Mouse (Mus musculus): ENCODE data around the gene Lrch4. TPM values are rescaled to one million over a fixed set of nuclear protein-coding genes. Genes with fewer than 3 reads are reported as not detected.

Gene Lrch4
- total and polyA plus RNA-seq, 2 experiments from 2014 or later, result 5.6 to 12.8 TPM

DNA sequence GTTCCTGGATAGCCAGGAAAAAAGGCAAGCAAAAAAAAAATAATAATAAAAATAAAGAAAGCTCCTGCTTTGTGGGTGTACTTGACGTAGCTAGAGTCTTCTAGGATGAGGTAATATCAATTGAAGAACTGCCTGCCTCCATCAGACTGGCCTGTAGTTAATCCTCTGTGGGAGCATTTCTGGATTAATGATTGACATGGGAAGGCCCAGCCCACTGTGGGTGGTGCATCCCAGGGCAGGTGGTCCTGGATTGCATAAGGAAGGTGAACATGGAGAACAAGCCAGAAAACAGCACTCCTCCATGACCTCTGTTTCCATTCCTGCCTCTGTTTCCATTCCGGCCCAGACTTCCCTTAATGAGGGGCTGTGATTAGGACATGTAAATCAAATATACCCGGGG, 49.8 kb downstream of the Lrch4 start:
- Histone ChIP-seq H3K9me3 (ENCODE audit: low read length) (no peaks in the 10 kb centered on the region), H3K4me1 (ENCODE audit: insufficient read depth) (peaks cover 11% of the 10 kb centered on the region), H3K4me2 (ENCODE audit: low read depth) (no peak overlapping the region), H3K9ac (no peak overlapping the region), H3K4me3 (ENCODE audit: low read depth, low read length) (no peak overlapping the region), H3K36me3 (ENCODE audit: insufficient read depth) (0 out of 2 replicates have a peak, but pooled peaks cover 3% of the 10 kb centered on the region), H3K27me3 (ENCODE audit: insufficient read depth, low read length) (no peaks in the 10 kb centered on the region), H3K27ac (ENCODE audit: low read depth, low read length) (no peak overlapping the region)
- DNase-seq (no peak), ATAC-seq (no peak)
- no peak for TF ChIP-seq CTCF (IDR thresholded peaks at IDR 0.05; ENCODE audit: low read depth)
- 77% methylated on average over 3 of the region's 3 CpGs for WGBS

DNA sequence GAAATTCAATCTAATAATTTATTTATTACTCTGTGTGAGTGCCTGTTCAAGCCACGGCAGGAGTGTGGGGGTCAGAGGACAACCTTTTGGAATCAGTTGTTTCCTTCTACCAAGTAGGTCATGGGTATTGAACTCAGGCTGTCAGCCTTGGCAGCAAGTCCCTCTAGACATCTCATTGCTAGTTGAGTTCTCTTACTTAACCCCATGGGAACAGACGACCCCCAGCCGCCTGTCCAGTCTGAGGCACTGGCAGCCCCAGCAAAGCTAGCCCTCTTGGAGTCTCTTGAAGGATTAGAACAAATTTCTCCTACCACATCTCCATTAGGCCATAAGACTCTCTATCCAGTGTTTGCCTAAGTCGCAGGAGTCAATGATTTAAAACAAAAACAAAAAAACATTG, 50.8 kb downstream of the Lrch4 start:
- TF ChIP-seq CTCF (IDR thresholded peaks at IDR 0.05; ENCODE audit: low read depth), result no peak
- WGBS, result 80% methylated on average over 4 of the region's 4 CpGs
- no peak for DNase-seq
- Histone ChIP-seq H3K27ac (ENCODE audit: low read depth, low read length) (no peak overlapping the region), H3K4me2 (ENCODE audit: low read depth) (no peak overlapping the region), H3K9me3 (ENCODE audit: low read length) (no peaks in the 10 kb centered on the region), H3K36me3 (ENCODE audit: insufficient read depth) (0 out of 2 replicates have a peak, but pooled peaks cover 3% of the 10 kb centered on the region), H3K27me3 (ENCODE audit: insufficient read depth, low read length) (no peaks in the 10 kb centered on the region), H3K4me3 (ENCODE audit: low read depth, low read length) (no peak overlapping the region), H3K9ac (no peak overlapping the region), H3K4me1 (ENCODE audit: insufficient read depth) (peaks cover 11% of the 10 kb centered on the region)
- ATAC-seq, result no peak

DNA sequence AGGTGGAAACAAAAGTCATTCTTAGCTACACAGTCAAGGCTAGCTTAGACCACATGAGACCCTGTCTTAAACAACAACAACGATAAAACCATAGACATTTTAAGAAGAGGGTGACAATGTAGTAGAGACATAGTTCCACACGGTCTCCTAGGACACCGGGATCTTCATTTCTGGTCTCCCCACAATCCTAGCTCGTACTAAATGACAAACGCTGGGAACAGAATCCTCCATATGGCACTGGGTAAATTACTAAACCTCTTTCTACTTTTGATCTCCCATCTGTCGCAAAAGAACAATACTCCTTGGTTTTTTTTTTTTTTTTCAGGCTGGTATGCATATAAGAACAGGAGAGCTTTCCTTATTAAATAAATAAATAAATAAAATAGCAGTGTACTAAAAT, 53.6 kb downstream of the Lrch4 start:
- Histone ChIP-seq H3K9ac (peak overlapping the region; percentile 2; the same call in 1 of the 2 replicates), H3K27ac (ENCODE audit: low read depth, low read length) (no peak overlapping the region), H3K4me1 (ENCODE audit: insufficient read depth) (peaks cover 11% of the 10 kb centered on the region), H3K36me3 (ENCODE audit: insufficient read depth) (no peaks in the 10 kb centered on the region), H3K4me3 (ENCODE audit: low read depth, low read length) (peak overlapping the region; percentile 73; the same call in 1 of the 2 replicates), H3K9me3 (ENCODE audit: low read length) (no peaks in the 10 kb centered on the region), H3K27me3 (ENCODE audit: insufficient read depth, low read length) (no peaks in the 10 kb centered on the region), H3K4me2 (ENCODE audit: low read depth) (peak overlapping the region; percentile 86)
- TF ChIP-seq CTCF (IDR thresholded peaks at IDR 0.05; ENCODE audit: low read depth), result no peak
- DNase-seq (no peak), ATAC-seq (no peak)
- 49% methylated on average over 6 of the region's 6 CpGs for WGBS

DNA sequence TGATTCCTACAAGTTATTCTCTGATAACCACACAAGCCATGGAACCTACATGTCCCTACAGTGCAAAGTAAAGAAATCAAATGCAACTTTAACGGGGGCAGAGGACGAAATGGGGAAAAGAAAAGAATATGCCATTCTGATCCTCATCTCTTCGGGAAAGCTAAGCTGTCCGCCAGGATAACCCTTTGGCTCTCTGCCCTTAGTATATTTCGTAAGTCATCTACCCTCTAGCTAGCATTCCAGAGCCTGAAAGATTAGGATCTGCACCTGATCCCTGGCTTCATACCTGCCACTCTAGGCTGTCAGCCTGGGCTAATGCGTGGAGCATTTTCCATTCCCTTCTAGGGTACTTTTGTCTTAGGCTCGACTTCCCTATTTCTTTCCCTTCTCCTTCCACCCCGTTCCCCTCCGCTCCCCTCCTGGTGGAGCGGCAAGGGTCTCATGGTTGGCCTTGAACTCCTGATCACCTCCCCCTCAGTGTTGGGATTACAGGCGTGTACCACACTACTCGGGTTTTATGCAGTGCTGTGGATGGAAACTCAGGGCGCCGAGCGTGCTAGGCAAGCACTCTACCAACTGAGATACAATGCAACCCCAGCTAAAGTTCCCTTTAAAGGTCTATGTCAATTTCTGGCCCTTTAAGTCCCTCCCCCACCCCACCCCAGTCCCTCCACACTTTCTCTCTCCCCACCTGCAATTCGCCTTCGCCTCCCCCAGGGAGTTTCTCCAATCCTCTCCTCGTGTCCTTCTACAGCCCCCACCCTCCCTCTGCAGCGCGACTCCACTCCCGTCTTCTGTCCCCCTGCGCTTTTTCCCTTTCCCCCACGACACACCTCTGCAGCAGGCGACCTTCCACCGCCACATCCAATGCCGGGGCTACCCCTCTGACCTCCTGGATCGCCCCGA, 54.7 kb downstream of the Lrch4 start:
- no peaks in the 10 kb centered on the region for H3K9me3 ChIP-seq (ENCODE audit: low read length)
- 7% methylated on average over 28 of the region's 28 CpGs for WGBS
- ATAC-seq (no peak), DNase-seq (peak; percentile 22)
- peaks cover 11% of the 10 kb centered on the region for H3K4me1 ChIP-seq (ENCODE audit: insufficient read depth)
- H3K4me2 ChIP-seq (ENCODE audit: low read depth), result peak overlapping the region; percentile 86
- no peak; the same call in 1 of the 2 replicates for TF ChIP-seq CTCF (IDR thresholded peaks at IDR 0.05; ENCODE audit: low read depth)
- peak overlapping the region; percentile 71 for H3K27ac ChIP-seq (ENCODE audit: low read depth, low read length)
- H3K4me3 ChIP-seq (ENCODE audit: low read depth, low read length), result peak overlapping the region; percentile 73
- H3K9ac ChIP-seq, result peak overlapping the region; percentile 52
- H3K36me3 ChIP-seq (ENCODE audit: insufficient read depth), result no peaks in the 10 kb centered on the region
- no peaks in the 10 kb centered on the region for H3K27me3 ChIP-seq (ENCODE audit: insufficient read depth, low read length)

DNA sequence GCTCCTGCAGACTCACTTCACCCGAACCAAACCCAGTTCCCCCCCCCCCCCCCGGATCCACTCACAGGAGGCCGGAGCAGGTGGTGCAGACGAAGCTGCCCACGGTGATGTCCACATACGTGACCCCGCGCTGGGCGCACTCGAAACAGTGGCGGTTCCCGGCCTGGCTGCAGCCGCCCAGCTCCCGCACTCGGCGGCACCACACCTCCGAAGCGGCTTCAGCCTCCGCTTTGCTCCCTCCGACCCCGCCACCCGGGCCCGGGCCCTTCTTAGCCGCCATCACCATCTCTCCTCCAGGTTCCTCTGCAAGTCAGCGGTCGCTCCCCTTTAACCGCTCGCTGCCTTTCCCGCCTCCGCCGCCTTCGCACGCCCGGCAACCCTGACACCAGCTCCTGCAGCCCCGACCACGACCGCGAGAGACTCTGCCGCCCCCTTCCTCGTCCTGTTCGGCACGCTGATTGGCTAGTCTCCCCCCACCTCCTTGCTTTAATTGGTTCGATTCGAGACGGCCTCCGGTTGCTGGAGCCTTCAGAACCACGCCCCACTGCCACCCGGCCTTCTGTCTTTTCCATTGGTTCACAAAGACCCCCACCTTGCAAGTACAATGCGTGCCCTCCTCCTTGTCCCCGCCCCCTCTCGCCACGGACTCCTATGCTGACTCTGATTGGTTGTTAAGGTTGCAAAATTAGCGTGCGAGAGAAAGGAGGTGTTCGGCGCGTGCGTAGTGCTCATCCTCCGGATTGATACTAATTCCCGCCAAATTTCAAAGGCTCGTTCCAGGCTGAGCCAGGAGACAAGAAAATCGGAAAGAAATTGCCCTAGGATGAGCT, 55.6 kb downstream of the Lrch4 start, which contains the start of gene Agfg2:
Agfg2 (minus strand) TSS at position 433 of the 830 bp plus-strand sequence.
- ATAC-seq (peak; percentile 99), DNase-seq (peak; percentile 98)
- Histone ChIP-seq H3K9me3 (ENCODE audit: low read length) (no peaks in the 10 kb centered on the region), H3K9ac (peak within 1 kb of the TSS; percentile 52), H3K27me3 (ENCODE audit: insufficient read depth, low read length) (no peaks in the 10 kb centered on the region), H3K36me3 (ENCODE audit: insufficient read depth) (no peaks in the 10 kb centered on the region), H3K4me2 (ENCODE audit: low read depth) (peak within 1 kb of the TSS; percentile 86), H3K4me1 (ENCODE audit: insufficient read depth) (peaks cover 11% of the 10 kb centered on the region), H3K27ac (ENCODE audit: low read depth, low read length) (peak within 1 kb of the TSS; percentile 71), H3K4me3 (ENCODE audit: low read depth, low read length) (peak within 1 kb of the TSS; percentile 73)
- TF ChIP-seq CTCF (IDR thresholded peaks at IDR 0.05; ENCODE audit: low read depth), result peak; percentile 51
- WGBS, result under 1% methylated on average over 61 of the region's 62 CpGs

DNA sequence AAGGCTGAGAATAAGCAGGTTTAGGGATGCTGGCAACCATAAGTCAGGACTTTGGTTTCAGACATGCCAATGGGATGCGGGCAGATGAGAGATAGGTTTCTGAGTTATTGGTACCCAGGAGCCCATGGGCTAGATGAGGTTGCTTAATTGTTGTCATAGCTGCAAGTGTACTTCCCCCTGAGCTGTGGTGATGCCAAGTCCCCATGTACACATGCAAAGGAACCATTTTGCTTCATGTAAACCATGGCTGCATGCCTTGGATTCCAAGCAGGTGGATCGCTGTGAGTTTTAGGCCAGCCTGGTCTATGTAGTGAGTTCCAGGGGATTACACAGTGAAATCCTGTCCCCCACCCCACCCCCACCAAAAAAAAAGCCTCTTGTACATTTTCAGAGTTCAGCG, 56.7 kb downstream of the Lrch4 start:
- H3K4me2 ChIP-seq (ENCODE audit: low read depth), result no peak overlapping the region
- ATAC-seq (no peak), DNase-seq (no peak)
- H3K4me1 ChIP-seq (ENCODE audit: insufficient read depth), result peaks cover 11% of the 10 kb centered on the region
- no peaks in the 10 kb centered on the region for H3K9me3 ChIP-seq (ENCODE audit: low read length)
- no peak overlapping the region for H3K4me3 ChIP-seq (ENCODE audit: low read depth, low read length)
- H3K9ac ChIP-seq, result no peak overlapping the region
- no peaks in the 10 kb centered on the region for H3K27me3 ChIP-seq (ENCODE audit: insufficient read depth, low read length)
- no peaks in the 10 kb centered on the region for H3K36me3 ChIP-seq (ENCODE audit: insufficient read depth)
- H3K27ac ChIP-seq (ENCODE audit: low read depth, low read length), result no peak overlapping the region
- TF ChIP-seq CTCF (IDR thresholded peaks at IDR 0.05; ENCODE audit: low read depth), result no peak
- 98% methylated on average over 3 of the region's 3 CpGs for WGBS

Measured in forebrain, postnatal 0 days (tissue).